Mouse (Mus musculus) embryonic fibroblast, embryonic 13.5 days (primary cell): ENCODE data around the gene Filip1.

ENCODE experiments used
- CTCF ChIP-seq: IDR thresholded peaks from 2 replicates; pipeline ENCODE4 v1.5.1; 2011; ENCODE audit warnings: mild to moderate bottlenecking, control low read depth, low read length, moderate library complexity, borderline replicate concordance; ENCODE audit not compliant: insufficient read depth
- POLR2A ChIP-seq: IDR thresholded peaks from 2 replicates; pipeline ENCODE4 v1.6.1; 2011; ENCODE audit warnings: low read depth, mild to moderate bottlenecking, control low read depth, low read length, moderate library complexity

DNA sequence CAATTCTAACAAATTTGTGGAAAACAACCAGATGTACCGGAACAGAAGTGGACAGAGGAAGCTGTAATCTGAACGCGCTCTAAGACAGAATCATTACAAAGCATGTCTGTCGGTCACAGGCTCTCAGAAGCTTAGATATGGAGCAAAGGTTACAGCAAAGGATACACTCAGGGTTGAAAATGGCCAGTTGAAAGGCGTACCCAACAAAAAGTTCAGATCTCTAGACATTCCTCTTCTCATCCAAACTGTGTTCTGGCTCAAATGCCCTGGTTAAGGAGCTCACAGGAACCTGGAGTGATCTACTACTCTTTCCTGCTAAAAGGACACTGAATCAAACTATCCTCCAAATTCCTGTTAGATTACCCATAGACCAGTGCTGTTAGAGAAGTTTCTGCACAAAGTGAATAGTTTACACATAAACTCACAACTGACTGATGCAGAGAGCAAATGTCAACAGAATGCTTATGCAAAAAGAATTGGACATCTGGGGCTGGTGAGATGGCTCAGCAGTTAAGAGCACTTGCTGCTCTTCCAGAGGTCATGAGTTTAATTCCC lies 245.6 kb downstream of the Filip1 start:
- TF ChIP-seq POLR2A (no peak), CTCF (no peak)
